Mouse (Mus musculus) thymus, adult 2 months (tissue): Measurements from ENCODE around the gene Ankrd55.
"Not testable (repeated sequence)": the region's sequence is repeated elsewhere in the genome, so short reads cannot be mapped to it uniquely, and the experiment has no call there.

Experiments
- CTCF ChIP-seq: fragments of 200-500 bp; IDR thresholded peaks from 2 replicates; pipeline ENCODE4 v1.5.1; 2012; ENCODE audit warnings: mild to moderate bottlenecking, control low read depth, low read length, moderate library complexity, borderline replicate concordance; ENCODE audit not compliant: control insufficient read depth, poor library complexity, insufficient read depth; ENCODE audit errors: extremely low read depth
- POLR2A ChIP-seq: fragments of 200-500 bp; IDR thresholded peaks from 2 replicates; pipeline ENCODE4 v1.6.1; 2012; ENCODE audit warnings: mild to moderate bottlenecking, low read length, control low read depth, moderate library complexity; ENCODE audit not compliant: control insufficient read depth, poor library complexity, insufficient read depth; ENCODE audit errors: extremely low read depth

DNA sequence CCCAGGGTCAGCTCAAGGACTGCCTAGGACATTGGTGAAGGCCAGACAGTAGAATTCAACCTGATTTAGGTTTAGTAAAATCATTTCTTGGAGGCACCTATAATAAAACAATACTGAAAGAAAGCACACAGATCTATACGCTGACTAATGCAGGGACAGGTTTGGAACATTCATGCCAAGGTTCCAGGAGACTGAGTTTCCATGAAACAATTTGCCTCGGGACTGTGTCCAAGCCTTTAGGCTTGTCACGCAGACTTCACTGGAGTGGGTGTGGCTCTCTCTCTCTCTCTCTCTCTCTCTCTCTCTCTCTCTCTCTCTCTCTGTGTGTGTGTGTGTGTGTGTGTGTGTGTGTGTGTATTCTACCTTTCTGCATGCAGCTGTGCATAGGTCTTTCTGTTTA, 23.4 kb downstream of the Ankrd55 start:
- not testable (repeated sequence) for TF ChIP-seq CTCF, POLR2A
